Mouse (Mus musculus) CH12.LX (cell line): Measurements from ENCODE around the gene Ift81.

Source experiments
- BHLHE40 ChIP-seq: IDR thresholded peaks from 2 replicates; pipeline ENCODE4 v1.6.1; 2011; ENCODE audit warnings: mild to moderate bottlenecking, low read depth, low read length, improper control_type of control experiment
- CTCF ChIP-seq, 2 experiments: IDR thresholded peaks in 1 of 2; conservative IDR thresholded peaks in 1 of 2; 2 replicates each; pipeline ENCODE4 v1.5.1; 2011 to 2012; ENCODE audit warnings: low read depth in 2 of 2, low read length in 2 of 2, improper control_type of control experiment in 1 of 2, inconsistent platforms in 1 of 2, mild to moderate bottlenecking in 1 of 2, moderate library complexity in 1 of 2
- ETS1 ChIP-seq: conservative IDR thresholded peaks from 2 replicates; pipeline ENCODE4 v1.6.1; 2012; ENCODE audit warnings: low read depth, mild to moderate bottlenecking, inconsistent platforms, low read length, improper control_type of control experiment, moderate library complexity
- GABPA ChIP-seq: IDR thresholded peaks from 2 replicates; pipeline ENCODE4 v1.6.1; 2012; ENCODE audit warnings: low read depth, low read length, improper control_type of control experiment, inconsistent platforms; ENCODE audit not compliant: insufficient replicate concordance
- KAT2A ChIP-seq: IDR thresholded peaks from 2 replicates; pipeline ENCODE4 v1.6.1; 2012; ENCODE audit warnings: low read length, improper control_type of control experiment, inconsistent platforms; ENCODE audit not compliant: insufficient replicate concordance
- MAZ ChIP-seq: IDR thresholded peaks from 2 replicates; pipeline ENCODE4 v1.6.1; 2012; ENCODE audit warnings: low read depth, mild to moderate bottlenecking, inconsistent platforms, low read length, improper control_type of control experiment, moderate library complexity
- NELFE ChIP-seq: IDR thresholded peaks from 2 replicates; pipeline ENCODE4 v1.6.1; 2011; ENCODE audit warnings: low read depth, low read length, improper control_type of control experiment
- POLR2A ChIP-seq: IDR thresholded peaks from 2 replicates; pipeline ENCODE4 v1.6.1; 2011; ENCODE audit warnings: low read depth, mild to moderate bottlenecking, improper control_type of control experiment, low read length
- UBTF ChIP-seq: IDR thresholded peaks from 2 replicates; pipeline ENCODE4 v1.6.1; 2012; ENCODE audit warnings: low read depth, mild to moderate bottlenecking, inconsistent platforms, low read length, improper control_type of control experiment, moderate library complexity
- USF1 ChIP-seq: IDR thresholded peaks from 2 replicates; pipeline ENCODE4 v1.6.1; 2014; ENCODE audit warnings: low read depth, mild to moderate bottlenecking, inconsistent platforms, low read length, improper control_type of control experiment
- ZNF384 ChIP-seq: IDR thresholded peaks from 2 replicates; pipeline ENCODE4 v1.6.1; 2012; ENCODE audit warnings: low read depth, low read length, improper control_type of control experiment, inconsistent platforms

DNA sequence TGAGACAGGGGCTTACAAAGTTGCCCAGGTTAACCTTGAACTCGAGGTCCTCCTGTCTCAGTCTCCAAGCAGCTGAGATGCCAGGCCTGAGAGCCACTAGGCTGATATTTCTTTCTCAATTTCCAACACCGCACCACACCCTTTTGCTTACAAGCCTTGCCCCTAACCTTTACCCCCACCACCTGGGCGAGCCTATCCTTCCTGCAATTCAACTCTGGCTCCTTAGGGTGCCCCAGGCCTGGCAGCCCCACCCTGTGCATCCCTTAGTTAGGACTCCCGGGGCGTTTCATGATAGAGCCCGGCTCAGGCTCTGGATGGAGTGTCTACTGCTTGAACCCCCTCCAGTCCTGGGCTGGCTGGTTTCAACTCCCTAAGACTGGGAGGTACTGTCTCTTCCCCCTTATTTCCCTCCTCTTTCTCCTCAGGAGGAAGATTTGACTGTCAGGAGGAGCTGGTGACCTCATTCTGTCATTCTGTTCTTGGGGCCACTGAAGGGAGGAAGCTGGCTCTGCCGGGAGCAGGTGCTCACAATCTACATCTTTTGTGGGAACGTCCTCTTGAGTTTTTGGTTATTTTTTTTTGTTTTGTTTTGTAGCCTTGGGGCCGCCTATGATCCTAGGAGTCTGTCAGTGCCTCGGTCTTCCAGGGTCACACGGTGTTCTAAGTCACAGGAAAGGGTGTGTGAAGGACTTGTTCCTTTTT is 98.1 kb downstream of the Ift81 start:
- TF ChIP-seq UBTF (no peak), USF1 (no peak), POLR2A (no peak), CTCF (conservative IDR thresholded peaks at IDR 0.05 in 1 of 2, IDR thresholded peaks at IDR 0.05 in 1 of 2; ENCODE audit: low read depth in 2 of 2, low read length in 2 of 2) (no peak), NELFE (no peak), GABPA (no peak), ZNF384 (no peak), MAZ (no peak), BHLHE40 (no peak), KAT2A (no peak), ETS1 (no peak)
